Mouse (Mus musculus) thymus, adult 2 months (tissue): Measurements from ENCODE around the gene Nr1d1.

Experiments
- CTCF ChIP-seq: fragments of 200-500 bp; IDR thresholded peaks from 2 replicates; pipeline ENCODE4 v1.5.1; 2012; ENCODE audit warnings: mild to moderate bottlenecking, control low read depth, low read length, moderate library complexity, borderline replicate concordance; ENCODE audit not compliant: control insufficient read depth, poor library complexity, insufficient read depth; ENCODE audit errors: extremely low read depth
- POLR2A ChIP-seq: fragments of 200-500 bp; IDR thresholded peaks from 2 replicates; pipeline ENCODE4 v1.6.1; 2012; ENCODE audit warnings: mild to moderate bottlenecking, low read length, control low read depth, moderate library complexity; ENCODE audit not compliant: control insufficient read depth, poor library complexity, insufficient read depth; ENCODE audit errors: extremely low read depth

DNA sequence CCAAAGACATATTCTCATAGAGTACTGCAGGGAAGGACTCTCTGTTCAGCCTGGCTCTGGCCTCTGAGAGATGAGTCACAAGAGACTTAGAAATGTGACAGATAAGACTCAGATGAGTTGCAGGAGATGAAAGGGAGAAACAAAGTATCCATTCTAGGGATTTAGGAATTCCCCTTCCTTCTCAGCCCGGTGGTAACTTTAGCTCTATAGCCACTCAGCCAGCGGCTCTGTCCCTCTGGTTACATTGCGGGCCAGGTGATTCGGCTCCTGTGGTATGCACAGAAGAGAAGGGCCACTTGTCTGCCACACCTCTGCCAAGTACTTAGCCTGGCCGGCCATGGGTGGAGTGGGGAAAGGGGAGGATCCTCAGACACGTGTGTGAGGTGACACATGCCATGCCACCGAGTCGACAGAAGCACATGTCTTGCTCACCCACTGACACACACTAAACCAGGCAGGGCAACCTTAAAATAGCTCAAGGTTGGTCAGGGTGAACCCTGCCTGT is 2.4 kb downstream of the Nr1d1 start:
- TF ChIP-seq POLR2A = no peak
- no peak for TF ChIP-seq CTCF
